Mouse (Mus musculus) heart, embryonic 10.5 days (tissue): Measurements from ENCODE around the gene Fank1. TPM values are rescaled to one million over a fixed set of nuclear protein-coding genes. Genes with fewer than 3 reads are reported as not detected.

Experiments
- DNase-seq: peaks from one replicate; pipeline ENCODE4 v3.0.0-alpha.2; 2017; ENCODE audit warnings: low spot score
- H3K27ac ChIP-seq: fragments of 300-500 bp; sonication (generic); 2 replicates; pipeline ENCODE4 v1.5.1; 2016; ENCODE audit warnings: mild to moderate bottlenecking
- H3K27me3 ChIP-seq: fragments of 300-500 bp; sonication (generic); 2 replicates; pipeline ENCODE4 v1.6.1; 2016; ENCODE audit warnings: mild to moderate bottlenecking; ENCODE audit not compliant: poor library complexity, insufficient read depth, severe bottlenecking
- H3K36me3 ChIP-seq: fragments of 300-500 bp; sonication (generic); 2 replicates; pipeline ENCODE4 v1.6.1; 2016; ENCODE audit warnings: mild to moderate bottlenecking, moderate library complexity
- H3K4me1 ChIP-seq: fragments of 300-500 bp; sonication (generic); 2 replicates; pipeline ENCODE4 v1.6.1; 2016; ENCODE audit warnings: mild to moderate bottlenecking
- H3K4me3 ChIP-seq: fragments of 300-500 bp; sonication (generic); 2 replicates; pipeline ENCODE4 v1.5.1; 2016; ENCODE audit warnings: mild to moderate bottlenecking, moderate library complexity
- H3K9me3 ChIP-seq: fragments of 300-500 bp; sonication (generic); 2 replicates; pipeline ENCODE4 v1.6.1; 2016; ENCODE audit warnings: mild to moderate bottlenecking, moderate library complexity
- WGBS: fragments of 180-500 bp; shearing (Covaris S2); methylation state at CpG from one replicate; pipeline ENCODE4 v1.1.7; 2016; 5-methylcytosine and 5-hydroxymethylcytosine counted together
- polyA plus RNA-seq: library from polyadenylated mRNA; unstranded; fragments of >200 nt; fragmentation: Nextera tagmentation; extraction: Ambion mirVana; gene quantifications from 2 replicates; pipeline ENCODE4 v1.2.1, GENCODE M21; 2016

Fank1 gene
- polyA plus RNA-seq, 1 experiment from 2014 or later: 0.30 TPM

DNA sequence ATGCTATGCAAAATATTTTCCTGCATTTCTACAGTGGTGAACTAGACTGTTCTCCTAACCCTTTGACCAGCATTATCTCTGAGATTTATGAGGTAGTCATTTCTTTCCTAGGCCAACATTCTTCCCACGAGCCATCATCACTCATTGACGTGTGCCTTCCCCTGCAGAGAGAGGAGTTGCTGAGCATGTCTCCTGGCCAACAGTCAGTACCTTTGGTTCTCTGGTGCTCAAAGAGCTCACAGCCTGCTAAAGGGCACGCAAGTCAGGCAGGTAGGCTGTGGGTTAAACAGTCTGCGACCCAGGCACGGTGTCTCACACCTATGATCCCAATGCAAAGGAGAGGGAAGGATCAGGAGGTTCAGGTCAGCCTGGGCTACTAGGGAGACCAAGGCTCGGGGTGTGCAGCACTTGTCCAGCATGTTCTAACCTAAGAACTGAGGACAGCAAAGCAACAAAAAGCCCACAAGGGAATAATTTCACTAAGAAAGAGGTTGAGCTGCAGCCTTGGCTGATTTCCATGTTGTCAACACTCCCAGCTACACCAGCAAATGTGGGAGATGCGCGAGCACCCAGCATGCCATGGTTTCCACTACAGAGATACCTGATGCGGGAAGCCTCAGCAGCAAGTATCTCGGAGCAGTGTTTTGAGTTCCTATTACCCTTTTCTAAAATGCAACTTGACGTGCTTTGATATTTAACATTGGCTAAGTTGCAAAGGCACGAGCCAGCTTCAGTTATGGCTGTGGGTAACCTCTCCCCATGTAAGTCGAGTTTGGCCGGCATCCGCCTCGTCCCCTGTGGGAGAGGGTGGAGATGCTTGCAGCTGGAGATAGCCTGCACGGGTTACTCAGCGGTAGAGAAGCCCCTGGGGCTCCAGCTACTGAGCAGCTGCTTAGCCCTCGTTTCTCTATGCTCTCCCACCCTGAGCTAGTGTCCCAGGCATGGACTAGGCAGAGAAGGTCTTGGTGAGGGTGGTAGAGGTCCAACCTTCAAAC lies 112.6 kb downstream of the Fank1 start:
- H3K27ac ChIP-seq: no peak overlapping the region; the same call in 1 of the 2 replicates
- no peak for DNase-seq
- WGBS: 77% methylated on average over 19 of the region's 19 CpGs
- H3K27me3 ChIP-seq: no peaks in the 10 kb centered on the region
- H3K9me3 ChIP-seq: no peaks in the 10 kb centered on the region
- H3K4me3 ChIP-seq: no peak overlapping the region
- H3K36me3 ChIP-seq: peaks cover 4% of the 10 kb centered on the region; the same call in 1 of the 2 replicates
- peaks cover 3% of the 10 kb centered on the region; the same call in 1 of the 2 replicates for H3K4me1 ChIP-seq

DNA sequence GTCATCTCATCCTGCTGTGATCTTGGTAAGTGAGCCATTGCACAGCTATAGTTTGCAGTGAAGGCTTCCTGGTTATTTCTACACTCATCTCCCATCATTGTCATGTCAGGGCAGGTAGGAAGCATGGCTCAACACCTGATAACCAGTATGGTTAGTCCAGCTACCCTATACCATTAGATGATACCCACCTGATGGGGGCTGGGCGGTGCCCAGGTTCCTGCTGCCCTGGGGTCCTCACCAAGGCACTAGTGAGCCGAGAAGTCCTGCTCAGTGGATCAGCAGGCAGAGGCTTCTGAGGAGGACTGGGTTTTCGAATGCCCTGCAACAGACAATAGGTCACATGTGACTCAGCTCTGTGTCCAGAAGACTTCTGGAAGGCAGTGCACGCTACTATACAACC lies 113.3 kb downstream of the Fank1 start:
- Histone ChIP-seq H3K4me1 (peaks cover 3% of the 10 kb centered on the region; the same call in 1 of the 2 replicates), H3K27ac (no peak overlapping the region), H3K36me3 (peaks cover 4% of the 10 kb centered on the region; the same call in 1 of the 2 replicates), H3K27me3 (no peaks in the 10 kb centered on the region), H3K4me3 (no peak overlapping the region), H3K9me3 (no peaks in the 10 kb centered on the region)
- DNase-seq: no peak
- WGBS: 85% methylated on average over 4 of the region's 4 CpGs

DNA sequence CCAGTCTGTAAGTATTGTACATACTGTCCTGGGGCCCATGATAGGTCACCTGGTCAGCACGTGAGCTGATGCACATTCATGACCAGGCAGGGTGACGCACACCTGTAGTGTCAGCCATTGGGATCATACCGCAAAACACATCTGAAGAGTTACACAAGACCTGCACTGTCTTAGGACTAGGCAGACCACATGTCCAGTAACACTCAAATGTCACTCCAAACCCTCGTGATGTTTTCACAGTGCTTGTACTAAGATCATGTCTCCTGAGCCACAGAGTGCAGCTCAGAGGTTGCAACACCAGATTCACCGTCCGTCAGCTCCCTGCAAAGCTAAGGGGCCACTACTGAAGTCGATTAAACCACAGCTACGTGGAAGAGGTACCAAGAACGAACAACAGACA lies 114.6 kb downstream of the Fank1 start:
- 80% methylated on average over 9 of the region's 9 CpGs for WGBS
- Histone ChIP-seq H3K4me1 (peaks cover 3% of the 10 kb centered on the region; the same call in 1 of the 2 replicates), H3K36me3 (peaks cover 4% of the 10 kb centered on the region; the same call in 1 of the 2 replicates), H3K27me3 (no peaks in the 10 kb centered on the region), H3K9me3 (no peaks in the 10 kb centered on the region), H3K4me3 (no peak overlapping the region), H3K27ac (no peak overlapping the region)
- DNase-seq: no peak

DNA sequence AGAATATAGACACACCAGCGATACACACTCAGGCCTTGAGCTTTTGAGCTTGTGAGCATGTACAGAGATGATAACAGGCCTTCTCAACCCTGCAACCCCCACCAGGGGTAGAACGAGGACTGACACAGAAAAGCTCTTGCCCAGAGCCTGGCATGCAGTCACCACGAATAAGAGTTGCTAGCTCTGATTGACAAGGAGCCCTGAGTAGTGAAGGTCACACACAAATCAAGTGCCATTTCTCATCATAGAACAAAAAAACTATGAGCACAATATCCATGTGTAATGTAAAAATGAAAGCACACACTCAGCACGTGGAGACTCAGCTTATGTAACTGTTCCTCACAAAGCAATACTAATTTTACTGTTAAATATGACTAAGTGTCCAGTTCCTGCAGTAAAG lies 115.1 kb downstream of the Fank1 start:
- WGBS: 54% methylated on average over 4 of the region's 4 CpGs
- H3K27ac ChIP-seq: no peak overlapping the region
- no peaks in the 10 kb centered on the region for H3K27me3 ChIP-seq
- peaks cover 4% of the 10 kb centered on the region; the same call in 1 of the 2 replicates for H3K36me3 ChIP-seq
- peaks cover 3% of the 10 kb centered on the region; the same call in 1 of the 2 replicates for H3K4me1 ChIP-seq
- H3K4me3 ChIP-seq: no peak overlapping the region
- DNase-seq: no peak
- no peaks in the 10 kb centered on the region for H3K9me3 ChIP-seq

DNA sequence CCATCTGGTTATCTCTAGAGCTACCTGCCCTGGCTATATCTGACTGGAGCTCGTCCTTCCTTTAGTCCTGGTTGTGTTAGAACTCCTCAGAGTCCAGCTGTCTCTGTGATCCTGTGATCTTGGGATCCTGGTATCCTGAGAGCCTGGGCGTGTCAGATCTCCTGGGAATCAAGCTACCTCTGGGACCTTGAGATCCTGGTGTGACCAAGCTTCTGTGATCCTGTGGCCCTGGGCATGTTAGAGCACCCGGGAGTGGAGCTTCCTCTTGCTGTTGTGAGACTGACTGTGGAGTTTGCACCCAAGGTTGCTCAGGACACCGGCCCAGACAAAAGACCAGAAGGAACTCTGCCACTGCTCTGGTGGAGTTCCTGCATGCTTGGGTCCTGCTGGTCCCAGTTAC lies 122.7 kb downstream of the Fank1 start:
- Histone ChIP-seq H3K27me3 (no peaks in the 10 kb centered on the region), H3K36me3 (0 out of 2 replicates have a peak, but pooled peaks cover 3% of the 10 kb centered on the region), H3K4me3 (no peak overlapping the region), H3K27ac (no peak overlapping the region), H3K9me3 (no peaks in the 10 kb centered on the region), H3K4me1 (peaks cover 8% of the 10 kb centered on the region; the same call in 1 of the 2 replicates)
- WGBS: 75% methylated on average over 4 of the region's 4 CpGs
- DNase-seq: peak; percentile 52

DNA sequence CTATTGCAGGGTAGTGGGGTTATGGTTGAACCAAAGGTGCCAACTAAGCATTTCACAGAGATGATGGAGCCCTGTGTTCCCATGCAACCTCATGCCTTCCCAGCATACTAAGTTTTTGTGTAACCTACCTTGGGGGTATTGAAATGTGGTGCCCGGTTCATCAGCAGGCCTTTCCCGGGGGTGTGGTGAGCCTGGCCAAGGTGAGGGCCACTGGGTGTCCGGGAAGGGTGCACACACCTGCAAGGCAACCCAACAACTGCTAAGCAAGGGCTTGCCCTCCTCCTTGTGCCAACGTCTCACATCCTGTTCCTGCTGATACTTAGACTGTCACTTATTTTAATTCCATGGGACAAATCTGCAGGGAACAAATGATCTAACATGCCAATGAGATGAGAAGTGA lies 132.3 kb downstream of the Fank1 start:
- Histone ChIP-seq H3K9me3 (no peaks in the 10 kb centered on the region), H3K4me1 (0 out of 2 replicates have a peak, but pooled peaks cover 3% of the 10 kb centered on the region), H3K27ac (no peak overlapping the region), H3K4me3 (no peak overlapping the region), H3K27me3 (no peaks in the 10 kb centered on the region), H3K36me3 (peaks cover 8% of the 10 kb centered on the region; the same call in 1 of the 2 replicates)
- DNase-seq: no peak
- 84% methylated on average over 4 of the region's 4 CpGs for WGBS

DNA sequence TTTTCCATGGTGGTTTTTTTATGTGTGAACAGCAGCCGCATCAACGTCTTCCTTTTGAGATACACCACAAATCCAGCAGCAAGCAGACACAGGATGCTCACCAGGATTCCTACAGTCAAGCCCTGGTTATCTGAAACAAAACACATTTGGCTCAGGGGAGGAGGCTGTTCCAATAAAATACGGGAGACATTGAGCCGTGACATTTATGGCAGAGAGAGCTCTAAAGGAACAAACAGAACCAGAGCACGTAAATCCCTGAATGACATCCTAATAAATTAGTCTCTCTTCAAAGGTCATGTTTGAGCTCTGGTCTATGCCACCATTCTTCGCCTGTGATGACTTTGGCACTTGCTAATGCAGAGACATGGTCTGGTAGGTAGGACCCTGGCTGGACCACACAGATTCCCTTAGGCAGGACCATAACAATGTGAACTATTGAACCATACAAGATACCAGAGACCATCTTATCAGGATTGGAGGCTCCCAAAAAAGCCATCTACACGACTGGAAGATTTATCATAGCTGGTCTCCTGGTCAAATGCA lies 133.2 kb downstream of the Fank1 start:
- no peak for DNase-seq
- Histone ChIP-seq H3K4me3 (no peak overlapping the region), H3K27ac (no peak overlapping the region), H3K36me3 (peaks cover 8% of the 10 kb centered on the region; the same call in 1 of the 2 replicates), H3K27me3 (no peaks in the 10 kb centered on the region), H3K9me3 (no peaks in the 10 kb centered on the region), H3K4me1 (0 out of 2 replicates have a peak, but pooled peaks cover 3% of the 10 kb centered on the region)
- 61% methylated on average over 7 of the region's 7 CpGs for WGBS

DNA sequence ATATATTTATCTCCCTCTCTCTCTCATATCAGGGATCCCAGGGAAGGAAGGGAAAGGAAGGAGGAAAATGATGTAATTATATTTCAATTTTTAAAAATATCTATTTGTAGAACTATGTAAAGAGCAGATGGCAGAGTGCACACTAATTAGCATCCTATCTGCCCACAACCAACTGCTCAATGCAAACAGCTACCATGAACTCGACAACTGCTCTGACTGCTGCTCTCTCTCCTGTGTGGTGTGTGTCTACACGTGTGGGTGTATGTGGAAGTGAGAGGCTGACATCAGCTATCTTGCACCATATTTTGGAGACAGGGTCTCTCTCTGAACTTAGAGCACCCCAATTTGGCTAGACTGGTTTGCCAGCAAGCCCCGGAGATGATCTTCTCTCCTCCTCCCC lies 135.2 kb downstream of the Fank1 start:
- Histone ChIP-seq H3K9me3 (no peaks in the 10 kb centered on the region), H3K4me1 (0 out of 2 replicates have a peak, but pooled peaks cover 3% of the 10 kb centered on the region), H3K36me3 (no peaks in the 10 kb centered on the region; the same call in 1 of the 2 replicates), H3K27ac (no peak overlapping the region), H3K27me3 (no peaks in the 10 kb centered on the region), H3K4me3 (no peak overlapping the region)
- no peak for DNase-seq
- 88% methylated on average over 3 of the region's 3 CpGs for whole genome bisulfite sequencing

DNA sequence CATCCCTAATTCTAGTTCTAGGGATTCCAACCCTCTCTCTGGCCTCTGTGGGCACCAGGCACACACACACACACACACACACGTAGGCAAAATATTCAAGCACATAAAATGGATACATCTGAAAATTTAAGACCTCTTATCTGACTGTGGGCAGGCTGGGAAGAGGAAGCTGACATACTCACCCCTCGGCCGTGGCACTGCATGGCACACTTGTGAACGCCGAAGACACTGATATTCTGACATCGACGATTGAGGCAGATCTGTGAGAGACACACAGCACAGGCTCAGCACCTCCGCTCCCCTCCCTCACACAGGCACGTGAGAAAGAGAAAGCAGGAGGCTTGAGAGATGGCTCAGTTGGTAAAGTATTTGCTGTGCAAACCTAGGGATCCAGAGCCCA lies 139.6 kb downstream of the Fank1 start:
- DNase-seq: no peak
- Histone ChIP-seq H3K9me3 (no peaks in the 10 kb centered on the region), H3K27ac (no peak overlapping the region), H3K4me3 (no peak overlapping the region), H3K4me1 (peaks cover 4% of the 10 kb centered on the region; the same call in 1 of the 2 replicates), H3K36me3 (no peaks in the 10 kb centered on the region), H3K27me3 (no peaks in the 10 kb centered on the region)
- WGBS: 77% methylated on average over 9 of the region's 9 CpGs

DNA sequence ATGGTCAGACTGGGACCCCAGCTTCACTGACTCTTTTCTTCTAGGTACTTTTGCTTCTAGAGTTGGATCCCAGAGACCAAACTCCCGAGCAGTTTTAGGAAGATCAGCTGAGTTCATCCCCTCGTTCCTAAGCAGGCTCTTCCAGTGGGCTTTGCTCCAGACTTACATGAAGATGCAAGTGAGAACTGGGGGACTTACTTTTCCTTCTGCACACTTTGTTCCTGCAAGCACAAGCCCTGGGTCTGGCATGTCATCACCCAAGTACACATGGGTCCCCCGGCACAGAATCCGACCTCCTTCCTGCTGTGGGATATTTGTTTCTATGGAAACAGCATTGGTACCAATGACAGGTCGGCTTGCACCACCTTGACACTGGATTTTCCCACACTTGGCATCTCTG lies 142.6 kb downstream of the Fank1 start:
- Histone ChIP-seq H3K27me3 (no peaks in the 10 kb centered on the region), H3K27ac (no peak overlapping the region), H3K9me3 (no peaks in the 10 kb centered on the region), H3K4me3 (no peak overlapping the region), H3K4me1 (peaks cover 9% of the 10 kb centered on the region), H3K36me3 (no peaks in the 10 kb centered on the region; the same call in 1 of the 2 replicates)
- no peak for DNase-seq
- whole genome bisulfite sequencing: 73% methylated on average over 5 of the region's 5 CpGs

DNA sequence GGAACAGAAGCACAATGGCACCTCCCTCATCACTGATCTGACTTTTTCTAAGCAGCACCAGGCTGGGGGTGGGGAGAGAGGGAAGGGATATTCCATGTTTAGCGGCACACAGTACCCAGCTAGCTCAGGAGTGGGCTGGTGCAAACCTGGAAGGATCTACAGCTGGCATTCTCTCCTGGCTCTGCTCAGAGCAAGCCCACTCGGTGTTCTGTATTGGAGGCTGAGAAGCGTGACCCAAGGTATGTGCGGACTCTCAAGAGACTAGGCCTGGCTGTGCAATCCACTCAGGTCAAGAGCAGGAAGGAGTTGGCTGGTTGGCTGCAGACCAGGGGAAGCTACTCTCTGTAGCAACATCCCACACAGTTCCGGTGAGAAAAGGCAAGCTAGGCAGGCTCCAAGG lies 143.3 kb downstream of the Fank1 start:
- no peaks in the 10 kb centered on the region for H3K9me3 ChIP-seq
- no peak overlapping the region for H3K4me3 ChIP-seq
- WGBS: 70% methylated on average over 5 of the region's 5 CpGs
- H3K27ac ChIP-seq: no peak overlapping the region
- no peaks in the 10 kb centered on the region for H3K27me3 ChIP-seq
- peaks cover 12% of the 10 kb centered on the region for H3K4me1 ChIP-seq
- H3K36me3 ChIP-seq: no peaks in the 10 kb centered on the region; the same call in 1 of the 2 replicates
- no peak for DNase-seq

DNA sequence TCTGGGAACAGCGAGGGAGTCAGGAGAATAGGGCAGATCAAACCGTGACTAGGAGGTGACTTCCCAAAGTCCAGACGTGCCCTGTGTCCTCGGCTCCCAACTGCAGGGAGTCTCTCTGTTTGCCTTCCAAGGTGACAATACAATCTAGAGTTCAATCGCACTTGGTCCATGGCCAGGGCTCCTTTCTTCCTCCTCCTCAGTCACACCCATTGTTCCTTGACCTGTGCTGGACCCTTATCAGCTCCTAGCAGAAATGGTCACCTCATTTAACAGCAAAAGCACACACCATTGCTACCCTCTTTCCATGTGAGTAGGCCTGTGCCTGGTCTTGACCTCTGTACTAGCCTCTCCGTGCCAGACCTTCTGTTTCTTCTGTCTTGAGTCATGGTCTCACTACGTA lies 144.1 kb downstream of the Fank1 start:
- Histone ChIP-seq H3K27me3 (no peaks in the 10 kb centered on the region), H3K4me1 (peaks cover 12% of the 10 kb centered on the region), H3K36me3 (no peaks in the 10 kb centered on the region; the same call in 1 of the 2 replicates), H3K4me3 (no peak overlapping the region), H3K27ac (no peak overlapping the region), H3K9me3 (no peaks in the 10 kb centered on the region)
- 64% methylated on average over 7 of the region's 7 CpGs for WGBS
- DNase-seq: no peak

DNA sequence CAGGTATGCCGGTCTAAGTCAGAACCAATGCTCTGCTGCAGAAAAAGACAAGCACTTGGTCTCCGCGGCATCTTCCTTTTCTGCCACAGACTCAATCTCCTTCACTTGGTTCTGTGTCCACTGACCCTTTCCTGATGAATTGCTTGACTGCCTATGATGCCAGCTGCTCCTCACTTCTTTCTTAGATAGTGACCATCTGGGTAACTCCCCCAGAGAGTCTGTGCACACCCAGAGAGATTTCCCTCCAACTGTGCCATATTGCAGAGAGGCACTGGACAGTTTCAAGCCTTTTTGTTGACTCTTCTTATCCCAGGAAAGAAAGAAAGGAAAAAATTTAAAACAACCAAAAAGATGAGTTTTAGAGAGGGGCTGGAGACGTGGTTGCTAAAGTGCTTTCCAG lies 144.6 kb downstream of the Fank1 start:
- Histone ChIP-seq H3K9me3 (no peaks in the 10 kb centered on the region), H3K36me3 (no peaks in the 10 kb centered on the region; the same call in 1 of the 2 replicates)
- 90% methylated on average over 4 of the region's 4 CpGs for WGBS

More for the DNA sequence above, 144.6 kb downstream of the Fank1 start:
- no peak for DNase-seq
- Histone ChIP-seq H3K27me3 (no peaks in the 10 kb centered on the region), H3K4me3 (no peak overlapping the region), H3K4me1 (peaks cover 12% of the 10 kb centered on the region), H3K27ac (no peak overlapping the region)
